Mouse (Mus musculus): ENCODE data around the gene Ptprz1.

Ptprz1 gene

GRCm38 (mm10) chr6:22874781-22875613 lies at the start of gene Ptprz1:
TSS of gene Ptprz1 (plus strand) at chr6:22875502.
- peak; percentile 90 for DNase-seq (ENCODE audit: low read depth, low spot score)

GRCm38 (mm10) chr6:22833637-22834036 lies 41.7 kb upstream of the Ptprz1 start:
- DNase-seq (ENCODE audit: low read depth, low spot score): no peak

- DNase-seq (ENCODE audit: low read depth, low spot score): no peak
Observed at GRCm38 (mm10) chr6:22834100-22834970, 41.0 kb upstream of the Ptprz1 start.

- peak; percentile 27 for DNase-seq (ENCODE audit: low read depth, low spot score)
Observed at GRCm38 (mm10) chr6:22875614-22876541, 576 bp downstream of the Ptprz1 start.

GRCm38 (mm10) chr6:22887978-22888377 lies 12.7 kb downstream of the Ptprz1 start:
- no peak for DNase-seq (ENCODE audit: low read depth, low spot score)

GRCm38 (mm10) chr6:22889333-22889732 lies 14.0 kb downstream of the Ptprz1 start:
- no peak for DNase-seq (ENCODE audit: low read depth, low spot score)

GRCm38 (mm10) chr6:22901983-22902382 lies 26.7 kb downstream of the Ptprz1 start:
- no peak for DNase-seq (ENCODE audit: low read depth, low spot score)

GRCm38 (mm10) chr6:22908510-22909256 lies 33.4 kb downstream of the Ptprz1 start:
- no peak for DNase-seq (ENCODE audit: low read depth, low spot score)

- DNase-seq (ENCODE audit: low read depth, low spot score): no peak
Observed at GRCm38 (mm10) chr6:22909257-22909907, 34.1 kb downstream of the Ptprz1 start.

- DNase-seq (ENCODE audit: low read depth, low spot score): no peak
Observed at GRCm38 (mm10) chr6:22909908-22910260, 34.6 kb downstream of the Ptprz1 start.

GRCm38 (mm10) chr6:22922880-22923279 lies 47.6 kb downstream of the Ptprz1 start:
- peak; percentile 24 for DNase-seq (ENCODE audit: low read depth, low spot score)

GRCm38 (mm10) chr6:22932768-22933265 lies 57.5 kb downstream of the Ptprz1 start:
- DNase-seq (ENCODE audit: low read depth, low spot score): no peak

GRCm38 (mm10) chr6:22937126-22937525 lies 61.8 kb downstream of the Ptprz1 start:
- no peak for DNase-seq (ENCODE audit: low read depth, low spot score)

GRCm38 (mm10) chr6:22937526-22937925 lies 62.2 kb downstream of the Ptprz1 start:
- DNase-seq (ENCODE audit: low read depth, low spot score): no peak

GRCm38 (mm10) chr6:22944191-22944590 lies 68.9 kb downstream of the Ptprz1 start:
- DNase-seq (ENCODE audit: low read depth, low spot score): no peak

- peak; percentile 39 for DNase-seq (ENCODE audit: low read depth, low spot score)
Observed at GRCm38 (mm10) chr6:22963374-22963773, 88.1 kb downstream of the Ptprz1 start.

- DNase-seq (ENCODE audit: low read depth, low spot score): peak; percentile 54
Observed at GRCm38 (mm10) chr6:22968073-22968472, 92.8 kb downstream of the Ptprz1 start.

- peak; percentile 12 for DNase-seq (ENCODE audit: low read depth, low spot score)
Observed at GRCm38 (mm10) chr6:22983769-22984519, 108.6 kb downstream of the Ptprz1 start.

GRCm38 (mm10) chr6:22984520-22985154 lies 109.3 kb downstream of the Ptprz1 start:
- peak; percentile 54 for DNase-seq (ENCODE audit: low read depth, low spot score)

All from ES-CJ7 (cell line).